Mouse (Mus musculus) mature B cell (primary cell): ENCODE results near the gene Foxn4.

ENCODE experiments used
- in situ Hi-C: fragments of 300-500 bp; cut with MboI; formaldehyde crosslinking; loops from 2 replicates; pipeline ENCODE4 v1.14.3; 2019

The Foxn4 gene

DNA sequence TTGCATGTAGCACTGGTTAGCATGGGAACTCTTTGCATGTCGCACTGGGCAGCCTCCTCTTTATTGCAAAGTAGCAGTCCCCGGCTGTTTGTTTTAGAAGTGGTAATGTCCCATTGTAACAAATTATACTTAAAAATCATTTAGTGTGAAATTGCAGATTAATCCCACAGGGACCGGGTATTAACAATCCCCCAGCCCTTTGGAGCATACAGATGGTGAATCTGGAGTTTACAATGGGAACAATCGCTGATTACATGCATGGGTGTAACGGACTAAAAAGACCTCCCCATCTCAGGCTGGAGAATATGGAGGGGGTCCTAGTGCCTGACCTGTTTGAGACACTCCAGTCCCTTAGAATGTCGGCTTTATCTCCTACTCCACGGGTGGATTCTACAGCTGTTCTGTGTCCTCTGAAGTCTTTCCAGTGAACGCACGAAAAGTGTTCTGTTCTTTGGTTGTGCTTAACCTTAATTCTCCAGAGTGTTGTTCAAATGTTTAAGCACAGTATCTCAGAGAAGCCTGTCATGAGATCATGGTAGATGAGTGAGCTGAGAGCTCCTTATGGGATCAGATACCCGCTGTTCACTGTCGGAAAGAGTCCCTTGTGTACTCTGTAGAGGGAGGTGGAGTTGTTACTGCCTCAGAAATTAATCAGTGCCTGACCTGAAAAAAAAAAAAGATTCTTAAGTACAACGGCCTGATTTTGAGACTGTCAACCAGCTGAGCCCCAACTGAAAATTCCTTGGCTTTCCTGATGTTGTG lies 6.0 kb upstream of the Foxn4 start:
- in situ Hi-C loops, result no loop called here

DNA sequence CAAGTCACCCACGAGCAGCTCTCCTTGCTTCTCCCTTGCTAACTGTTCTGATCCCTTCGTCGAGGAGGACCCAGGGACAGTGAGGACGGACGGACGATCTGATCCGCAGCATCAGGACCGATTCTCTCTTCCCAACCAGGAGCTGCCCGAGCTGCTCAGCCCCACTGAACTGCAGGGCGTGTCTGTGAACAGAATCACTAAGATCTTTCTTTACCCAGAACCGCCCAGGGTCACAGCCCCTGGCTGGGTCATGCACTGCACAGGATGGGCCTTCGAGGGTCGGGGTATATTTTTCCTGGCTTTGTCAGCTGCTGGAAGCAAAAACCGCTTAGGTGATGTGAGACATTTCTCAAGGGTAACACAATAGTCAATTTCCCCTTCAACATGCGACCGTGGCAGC lies 2.4 kb upstream of the Foxn4 start:
- in situ Hi-C loops, result no loop called here

- in situ Hi-C loops, result no loop called here
Measured at GRCm38 (mm10) chr5:114275339-114275738, 1.7 kb upstream of the Foxn4 start.

DNA sequence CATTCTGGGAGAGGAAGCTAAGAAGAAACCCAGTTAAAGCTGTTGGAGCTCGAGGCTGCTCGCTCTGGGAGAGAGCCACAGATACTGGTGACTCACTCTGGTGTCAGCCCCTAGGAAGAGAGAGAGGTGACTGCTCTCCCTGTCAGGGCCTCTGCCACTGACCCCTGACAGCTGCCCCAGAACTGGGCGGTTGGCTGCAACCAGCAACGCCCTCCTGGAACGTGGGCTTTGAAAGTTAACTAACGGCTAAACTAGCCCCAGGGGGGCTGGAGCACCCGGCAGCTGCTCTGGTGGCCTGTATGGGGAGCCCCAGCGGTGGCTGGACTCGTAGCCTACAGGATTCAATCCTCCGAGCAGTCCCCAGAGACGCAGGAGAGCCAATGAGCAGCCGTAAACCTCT lies 3.6 kb downstream of the Foxn4 start:
- in situ Hi-C loops, result no loop called here

DNA sequence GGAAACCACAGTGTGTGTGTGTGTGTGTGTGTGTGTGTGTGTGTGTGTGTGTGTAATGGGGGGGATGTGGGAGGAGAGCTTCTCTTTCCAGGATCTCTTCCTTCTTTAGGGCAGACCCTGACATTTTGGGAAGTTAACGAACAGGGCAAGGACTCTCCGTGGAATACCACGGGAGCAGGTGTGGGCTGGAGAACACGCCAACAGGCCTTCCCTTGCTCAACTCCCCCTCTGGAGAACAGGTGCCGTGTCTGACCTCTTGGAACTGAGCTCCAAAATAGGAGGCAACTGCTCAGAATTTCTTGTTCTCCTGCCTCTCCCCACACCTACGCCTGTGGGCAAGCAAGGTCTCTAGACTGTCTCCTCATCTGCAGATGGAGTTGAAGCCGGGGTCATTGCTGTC lies 4.1 kb downstream of the Foxn4 start:
- in situ Hi-C loops, result no loop called here

DNA sequence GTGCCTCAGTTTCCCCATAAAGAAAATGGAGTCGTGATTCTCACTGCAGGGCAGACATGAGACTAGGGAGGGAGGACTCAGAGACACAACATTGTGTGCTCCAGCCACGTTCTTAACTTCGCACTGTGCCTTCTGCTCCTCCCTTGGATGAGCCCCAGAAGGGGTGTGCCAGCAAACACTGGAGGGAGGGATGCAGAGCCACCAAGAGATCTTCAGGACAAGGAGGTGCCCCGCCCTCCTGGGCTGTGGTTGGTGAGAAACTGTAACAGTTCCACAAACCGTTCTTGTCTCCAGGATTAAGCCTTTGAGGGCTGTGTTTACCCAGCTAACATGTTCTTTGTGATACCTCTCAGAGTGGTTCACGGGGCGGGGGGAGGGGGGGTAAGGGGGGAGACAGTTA lies 5.0 kb downstream of the Foxn4 start:
- in situ Hi-C loops, result no loop called here

DNA sequence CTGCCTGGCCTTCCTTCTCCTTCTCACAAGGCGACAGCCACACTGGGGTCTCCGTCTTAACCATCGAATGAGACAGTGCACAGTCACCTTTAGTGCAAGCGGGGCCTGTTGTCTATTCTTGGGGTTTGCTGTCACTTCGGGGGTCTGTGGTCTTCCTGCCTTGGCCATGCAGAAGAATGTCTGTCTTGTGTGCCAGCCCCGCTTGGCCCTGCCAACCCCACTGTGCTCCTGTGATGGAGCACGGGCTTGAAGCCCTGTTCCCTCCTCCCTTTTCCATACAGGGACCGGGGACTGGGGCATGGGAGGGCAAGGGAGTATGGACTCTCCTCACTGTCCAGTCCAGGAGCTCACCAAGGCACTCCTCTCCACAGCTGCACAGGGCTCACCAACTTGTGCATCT lies 8.8 kb downstream of the Foxn4 start:
- in situ Hi-C loops, result no loop called here

DNA sequence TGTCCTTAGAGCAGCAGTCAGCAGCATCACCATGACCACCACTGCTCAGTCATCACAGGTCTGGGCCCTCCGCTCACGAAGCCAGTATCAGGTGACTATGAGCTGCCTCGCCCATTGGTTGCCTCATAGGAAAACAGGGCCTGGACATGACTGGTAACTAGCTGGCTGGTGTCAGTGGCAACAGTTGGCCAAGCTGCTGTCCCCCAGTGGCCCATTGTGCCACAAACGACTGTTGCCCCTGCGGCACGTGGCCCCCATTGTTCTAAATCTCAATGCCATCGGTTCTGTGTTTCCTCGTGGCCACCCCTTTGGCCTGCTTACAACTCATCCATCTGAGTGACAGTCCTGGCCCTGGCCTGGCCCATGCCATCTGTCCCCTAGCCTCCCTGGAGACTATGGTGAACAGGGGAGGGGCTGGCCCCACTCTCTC lies 9.6 kb downstream of the Foxn4 start:
- in situ Hi-C loops, result no loop called here

- in situ Hi-C loops, result no loop called here
Measured at GRCm38 (mm10) chr5:114261494-114261893, 12.1 kb downstream of the Foxn4 start.

- in situ Hi-C loops, result no loop called here
Measured at GRCm38 (mm10) chr5:114259495-114259894, 14.1 kb downstream of the Foxn4 start.

GRCm38 (mm10) chr5:114248174-114248589 lies 25.4 kb downstream of the Foxn4 start:
- in situ Hi-C loops, result no loop called here

DNA sequence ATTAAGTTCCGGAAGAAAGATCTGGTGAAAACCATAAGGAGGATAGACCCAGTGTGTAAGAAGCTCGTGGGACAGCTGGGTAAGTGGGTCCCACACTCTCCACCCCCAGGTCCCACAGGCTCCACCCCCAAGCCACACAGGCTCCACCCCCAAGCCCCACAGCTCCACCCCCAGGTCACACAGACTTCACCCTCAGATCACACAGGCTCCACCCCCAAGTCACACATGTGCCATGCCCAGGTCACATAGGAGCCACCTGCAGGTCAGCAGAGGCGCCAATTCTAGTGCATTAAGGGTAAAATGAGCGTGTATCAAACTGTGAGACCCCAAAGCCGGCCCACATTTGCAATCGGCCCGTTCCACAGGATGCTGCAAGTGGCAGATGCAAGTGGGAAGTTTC lies 27.1 kb downstream of the Foxn4 start:
- in situ Hi-C loops, result no loop called here

DNA sequence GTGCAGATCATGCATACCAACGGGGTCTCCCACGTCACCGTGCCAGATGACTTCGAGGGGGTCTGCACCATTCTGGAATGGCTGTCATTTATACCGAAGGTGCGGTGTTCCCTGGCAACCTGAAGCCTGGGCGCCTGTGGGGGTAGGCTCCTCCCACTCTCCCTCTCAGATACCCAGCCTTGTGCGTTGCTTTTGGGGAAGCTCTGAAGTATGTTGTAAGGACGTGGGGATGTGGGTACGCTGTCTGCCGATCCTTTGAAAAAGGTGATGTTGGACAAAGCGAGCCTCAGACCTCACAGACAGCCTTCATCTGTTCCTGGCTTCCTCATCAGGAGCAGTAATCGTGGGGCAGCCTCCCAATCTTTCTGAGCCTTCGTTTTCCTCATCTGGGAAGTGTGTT lies 33.9 kb downstream of the Foxn4 start:
- in situ Hi-C loops, result no loop called here

- in situ Hi-C loops, result no loop called here
Measured at GRCm38 (mm10) chr5:114238924-114239323, 34.7 kb downstream of the Foxn4 start.

DNA sequence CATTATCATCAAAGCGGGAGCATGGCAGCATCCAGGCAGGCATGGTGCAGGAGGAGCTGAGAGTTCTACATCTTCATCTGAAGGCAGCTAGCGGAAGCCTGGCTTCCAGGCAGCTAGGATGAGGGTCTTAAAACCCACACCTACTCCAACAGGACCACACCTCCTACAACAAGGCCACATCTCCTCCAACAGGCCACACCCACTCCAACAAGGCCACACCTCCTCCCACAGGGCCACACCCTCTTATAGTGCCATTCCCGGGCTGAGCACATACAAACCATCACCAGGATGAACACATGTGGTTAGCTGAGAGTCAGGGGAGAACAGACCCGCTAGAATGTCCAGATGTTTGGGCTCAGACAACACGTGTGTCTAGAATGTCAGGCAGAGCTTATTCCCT lies 44.7 kb downstream of the Foxn4 start:
- in situ Hi-C loops, result no loop called here

- in situ Hi-C loops, result no loop called here
Measured at GRCm38 (mm10) chr5:114226051-114226450, 47.6 kb downstream of the Foxn4 start.

GRCm38 (mm10) chr5:114218771-114219170 lies 54.8 kb downstream of the Foxn4 start:
- in situ Hi-C loops, result no loop called here

DNA sequence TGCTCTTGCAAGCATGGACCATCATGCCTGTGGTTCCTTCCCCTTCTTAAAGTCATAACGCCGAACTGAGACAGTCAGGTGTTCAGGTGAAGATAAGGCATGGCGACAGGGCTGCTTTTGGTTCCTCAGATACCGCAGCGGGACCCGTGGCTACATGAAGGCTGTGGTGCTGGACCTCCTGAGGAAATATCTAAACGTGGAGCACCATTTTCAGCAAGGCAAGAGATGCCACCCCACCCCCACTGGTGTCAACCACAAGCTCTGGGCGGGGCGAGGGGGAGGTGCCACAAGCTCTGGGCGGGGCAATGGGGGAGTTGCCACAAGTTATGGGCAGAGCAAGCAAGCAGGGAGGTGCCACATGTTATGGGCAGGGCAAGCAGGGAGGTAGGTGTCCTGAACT lies 60.4 kb downstream of the Foxn4 start:
- in situ Hi-C loops, result no loop called here

GRCm38 (mm10) chr5:114206158-114206557 lies 67.4 kb downstream of the Foxn4 start:
- in situ Hi-C loops, result no loop called here
